Mouse (Mus musculus) heart, embryonic 12.5 days (tissue): ENCODE measurements around the gene Gm15080. TPM values are rescaled to one million over a fixed set of nuclear protein-coding genes. Genes with fewer than 3 reads are reported as not detected.
"Not testable (repeated sequence)": the region's sequence is repeated elsewhere in the genome, so short reads cannot be mapped to it uniquely, and the experiment has no call there.

Source experiments
- ATAC-seq: fragments of 200-750 bp; cut with Nextera tagmentation; 2 replicates; pipeline ENCODE4 v1.8.0; 2017; ENCODE audit warnings: moderate TSS enrichment, moderate library complexity; ENCODE audit not compliant: insufficient number of reproducible peaks, low FRiP score
- H3K27ac ChIP-seq: fragments of 300-500 bp; sonication (generic); 2 replicates; pipeline ENCODE4 v1.5.1; 2016; ENCODE audit warnings: mild to moderate bottlenecking, moderate library complexity; ENCODE audit not compliant: poor library complexity, severe bottlenecking
- H3K27me3 ChIP-seq: fragments of 300-500 bp; sonication (generic); replicated peaks from 2 replicates; pipeline ENCODE4 v1.6.1; 2016; ENCODE audit warnings: mild to moderate bottlenecking, moderate library complexity
- H3K36me3 ChIP-seq: fragments of 300-500 bp; sonication (generic); 2 replicates; pipeline ENCODE4 v1.6.1; 2016; ENCODE audit warnings: mild to moderate bottlenecking, moderate library complexity
- H3K4me1 ChIP-seq: fragments of 300-500 bp; sonication (generic); replicated peaks from 2 replicates; pipeline ENCODE4 v1.6.1; 2016; ENCODE audit warnings: mild to moderate bottlenecking
- H3K4me2 ChIP-seq: fragments of 300-500 bp; sonication (generic); 2 replicates; pipeline ENCODE4 v1.6.1; 2016; ENCODE audit warnings: mild to moderate bottlenecking, moderate library complexity
- H3K4me3 ChIP-seq: fragments of 300-500 bp; sonication (generic); 2 replicates; pipeline ENCODE4 v1.5.1; 2016; ENCODE audit warnings: mild to moderate bottlenecking
- H3K9ac ChIP-seq: fragments of 300-500 bp; sonication (generic); 2 replicates; pipeline ENCODE4 v1.6.1; 2016; ENCODE audit warnings: mild to moderate bottlenecking, moderate library complexity
- H3K9me3 ChIP-seq: fragments of 300-500 bp; sonication (generic); replicated peaks from 2 replicates; pipeline ENCODE4 v1.6.1; 2016; ENCODE audit warnings: mild to moderate bottlenecking, moderate library complexity
- WGBS: fragments of 180-500 bp; shearing (Covaris S2); methylation state at CpG from one replicate; pipeline ENCODE4 v1.1.7; 2016; 5-methylcytosine and 5-hydroxymethylcytosine counted together
- polyA plus RNA-seq: library from polyadenylated mRNA; unstranded; fragments of >200 nt; fragmentation: Nextera tagmentation; extraction: Ambion mirVana; gene quantifications from 2 replicates; pipeline ENCODE4 v1.2.1, GENCODE M21; 2016

Gm15080 gene
- polyA plus RNA-seq: not detected in 2 replicates

DNA sequence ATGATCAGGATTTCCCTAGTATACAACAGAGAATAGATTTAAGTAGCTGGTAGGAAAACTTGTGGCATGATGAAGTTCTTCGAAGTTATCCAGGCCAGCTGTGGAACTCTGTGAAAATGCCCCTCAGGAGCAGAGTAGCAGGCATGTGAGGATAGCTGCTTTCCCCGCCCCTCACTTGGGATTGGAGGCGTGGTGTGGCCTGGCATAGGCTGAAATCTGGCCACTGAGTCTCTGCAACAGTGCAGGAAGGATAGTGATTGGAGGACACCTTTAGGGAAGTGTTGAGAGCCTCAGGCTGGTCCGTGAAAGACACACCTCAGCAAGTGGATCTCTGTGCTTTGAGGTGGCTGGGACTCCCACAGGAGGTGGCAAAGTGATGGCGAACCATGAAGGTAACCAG lies at the start of gene Gm15080:
TSS of gene Gm15080 (plus strand) at position 301 of the 400 bp plus-strand sequence.
- H3K9ac ChIP-seq, H3K4me2 ChIP-seq, ATAC-seq, H3K27me3 ChIP-seq, H3K9me3 ChIP-seq, H3K4me3 ChIP-seq, H3K36me3 ChIP-seq, H3K27ac ChIP-seq, H3K4me1 ChIP-seq: not testable (repeated sequence)
- WGBS: 70% methylated on average over 1 of the region's 5 CpGs

Other genes starting within 250 kb of the Gm15080 start
- gene Gm15128, start 227.0 kb upstream of the Gm15080 start, polyA plus RNA-seq: not detected in 2 replicates
- not detected in 2 replicates for gene Gm15107, start 187.7 kb downstream of the Gm15080 start, polyA plus RNA-seq